Mouse (Mus musculus) monocyte, adult 5-6 weeks (primary cell): ENCODE measurements around the gene Ctnnbl1. TPM values are rescaled to one million over a fixed set of nuclear protein-coding genes. Genes with fewer than 3 reads are reported as not detected.

ENCODE experiments used
- ATAC-seq: fragments of 153-309, 156-312 bp; replicated peaks from 2 replicates; pipeline ENCODE4 v1.8.0; 2017; ENCODE audit warnings: mild to moderate bottlenecking; ENCODE audit not compliant: low TSS enrichment, insufficient number of reproducible peaks, severe bottlenecking, poor library complexity, low FRiP score
- total RNA-seq: library from RNA; stranded (forward); fragments of 200-1000, 200-491, 200-594 nt; gene quantifications from 3 replicates; pipeline ENCODE4 v1.2.3, GENCODE M21; 2017

Ctnnbl1 gene
- total RNA-seq, 1 experiment from 2014 or later = 46.5 TPM

DNA sequence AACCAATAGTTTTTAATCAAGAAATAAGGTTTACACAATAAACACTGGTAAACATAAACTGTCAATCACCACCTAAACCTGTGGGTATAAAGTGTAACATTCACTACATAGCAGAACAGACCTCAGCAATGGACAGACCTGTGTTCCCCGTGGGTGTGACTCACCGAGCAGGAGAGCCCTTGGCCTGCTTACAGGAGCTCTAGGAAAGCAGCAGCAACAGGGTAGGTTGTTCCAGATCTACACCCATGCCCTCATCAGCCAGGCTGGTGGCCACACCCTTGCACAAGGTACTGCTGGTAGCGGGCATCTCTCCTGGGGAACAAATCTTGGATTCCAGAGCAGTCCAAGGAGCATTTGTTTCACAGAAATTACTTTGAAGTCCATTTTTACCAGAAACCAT lies 115.9 kb downstream of the Ctnnbl1 start:
- no peak for ATAC-seq

DNA sequence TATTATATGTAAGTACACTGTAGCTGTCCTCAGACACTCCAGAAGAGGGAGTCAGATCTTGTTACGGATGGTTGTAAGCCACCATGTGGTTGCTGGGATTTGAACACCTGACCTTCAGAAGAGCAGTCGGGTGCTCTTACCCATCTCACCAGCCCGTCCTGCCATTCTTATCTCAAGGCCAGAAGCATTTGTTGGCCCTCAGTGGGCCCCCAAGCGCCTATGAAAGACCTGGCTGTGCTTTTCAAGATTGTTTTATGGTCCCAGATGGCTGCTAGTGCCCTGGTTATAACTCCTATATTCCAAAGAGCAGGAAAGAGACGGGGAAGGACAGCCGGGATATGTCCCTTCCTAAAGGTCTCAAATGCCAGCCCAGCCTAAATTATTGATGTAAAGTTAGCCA lies 118.6 kb downstream of the Ctnnbl1 start:
- no peak for ATAC-seq

DNA sequence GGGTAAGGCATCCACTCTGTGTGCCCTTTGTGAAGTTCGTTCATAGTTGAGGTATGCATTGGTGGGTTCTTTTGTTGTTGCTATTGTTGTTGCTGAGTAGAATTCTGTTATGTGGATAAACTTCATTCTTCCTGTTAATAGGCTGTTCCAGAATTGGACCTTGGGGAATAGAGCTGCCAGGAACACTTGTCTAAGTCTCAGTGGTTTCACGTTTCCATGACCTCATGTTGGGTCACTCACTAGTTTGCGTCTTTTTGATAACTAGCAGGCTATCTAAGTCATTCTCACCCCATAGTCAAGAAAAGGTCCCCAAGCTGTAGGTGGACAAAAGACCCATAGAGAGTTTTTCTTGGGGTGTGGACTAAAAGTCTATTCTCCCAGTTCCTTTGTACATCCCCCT lies 120.3 kb downstream of the Ctnnbl1 start:
- no peak for ATAC-seq

DNA sequence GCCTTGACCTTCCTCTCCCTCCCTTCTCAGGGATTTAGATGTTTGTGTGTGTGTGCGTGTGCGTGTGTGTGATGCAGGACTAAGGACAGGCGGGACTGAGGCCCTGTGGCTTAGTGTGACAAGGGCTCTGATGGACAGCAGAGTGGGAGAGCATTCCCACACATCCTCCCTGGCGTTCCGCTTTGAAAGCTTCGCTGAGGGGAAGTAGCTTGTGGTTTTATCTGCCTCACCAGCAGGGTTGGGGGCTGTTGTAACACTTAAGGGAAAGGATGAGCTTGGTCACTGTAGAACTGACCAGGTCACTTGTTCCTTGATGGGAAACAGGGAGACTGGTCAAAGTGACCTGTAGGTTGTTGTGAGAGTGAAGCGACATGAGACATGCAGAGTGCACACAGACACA lies 121.1 kb downstream of the Ctnnbl1 start:
- ATAC-seq = no peak

DNA sequence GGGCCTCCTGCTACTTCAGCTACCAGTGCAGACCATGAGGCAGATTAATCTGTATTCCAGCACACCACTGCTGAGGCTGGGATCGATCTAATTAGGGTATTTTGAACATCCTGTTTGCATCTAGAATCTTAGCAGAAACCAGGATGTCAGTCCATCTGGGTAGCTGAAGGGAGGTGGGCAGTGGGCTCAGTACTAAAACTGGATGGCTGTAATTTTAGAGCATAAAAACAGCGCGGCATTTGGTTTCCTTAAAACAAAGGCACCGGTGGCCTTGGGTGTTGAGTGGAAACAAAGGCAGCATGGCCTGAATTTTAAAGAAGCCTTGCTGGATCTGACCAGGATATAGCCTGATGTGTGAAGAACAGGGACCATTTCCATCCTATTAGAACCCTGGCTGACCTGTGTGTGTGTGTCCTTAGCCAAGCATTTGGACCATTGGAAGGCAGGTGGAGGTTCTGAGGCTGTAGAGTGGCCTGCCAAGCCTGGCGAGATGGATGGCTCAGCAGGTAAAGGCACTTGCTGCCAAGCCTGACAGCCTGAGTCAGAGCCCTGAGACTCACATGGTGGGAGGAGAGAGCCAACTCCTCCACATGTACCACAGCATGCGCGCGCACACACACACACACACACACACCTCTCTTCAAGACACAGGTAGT lies 122.0 kb downstream of the Ctnnbl1 start:
- ATAC-seq = no peak

DNA sequence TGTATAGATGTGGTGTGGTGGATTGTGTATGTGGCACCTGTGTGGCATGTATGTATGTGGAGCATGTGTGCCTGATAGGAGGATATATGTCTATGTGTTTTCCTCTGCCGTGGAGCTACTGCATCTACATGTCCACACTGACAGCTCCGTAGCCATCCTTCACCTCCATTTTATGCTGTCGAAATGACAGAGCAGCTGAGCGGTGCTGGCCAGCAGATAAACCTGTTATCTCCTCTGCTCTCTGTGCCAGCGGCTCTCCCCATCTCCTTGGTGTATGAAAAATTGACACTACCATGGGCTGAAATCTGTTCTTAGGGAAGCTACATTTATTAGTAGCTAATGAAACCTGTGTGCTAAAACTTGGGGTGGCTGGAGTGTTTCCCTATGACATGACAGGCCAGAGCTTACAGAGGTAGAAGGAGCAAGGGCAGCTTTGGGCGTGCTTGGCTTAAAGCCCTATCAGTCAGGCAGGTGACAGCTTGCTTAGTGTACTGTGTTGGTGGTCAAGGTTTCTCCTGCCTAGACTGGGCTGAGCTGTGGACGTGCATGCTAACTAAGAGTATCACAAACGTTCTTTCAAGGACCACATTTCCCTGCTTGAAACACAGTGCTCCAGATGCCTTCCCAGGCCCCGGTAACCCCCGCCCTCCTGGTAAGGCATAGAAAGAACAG lies 124.2 kb downstream of the Ctnnbl1 start:
- ATAC-seq = no peak

DNA sequence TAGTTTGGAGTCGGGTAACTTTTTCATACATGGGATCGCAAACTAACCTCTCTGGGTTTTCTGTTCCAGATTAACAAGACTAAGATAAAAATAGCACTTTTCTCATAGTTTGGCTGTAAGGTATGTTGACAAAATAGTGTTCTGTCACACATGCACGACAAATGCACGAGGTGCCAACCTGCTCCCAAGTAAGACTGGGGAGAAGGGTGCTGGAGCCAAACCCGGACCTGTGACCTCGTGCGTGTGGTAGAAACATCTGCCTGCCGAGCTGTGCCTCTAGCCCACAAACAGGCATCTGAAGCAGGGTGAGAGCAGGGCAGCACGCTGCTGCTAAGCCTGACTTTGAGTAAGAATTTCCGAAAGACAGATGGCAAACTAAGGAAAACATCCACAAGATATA lies 125.1 kb downstream of the Ctnnbl1 start:
- ATAC-seq = no peak

DNA sequence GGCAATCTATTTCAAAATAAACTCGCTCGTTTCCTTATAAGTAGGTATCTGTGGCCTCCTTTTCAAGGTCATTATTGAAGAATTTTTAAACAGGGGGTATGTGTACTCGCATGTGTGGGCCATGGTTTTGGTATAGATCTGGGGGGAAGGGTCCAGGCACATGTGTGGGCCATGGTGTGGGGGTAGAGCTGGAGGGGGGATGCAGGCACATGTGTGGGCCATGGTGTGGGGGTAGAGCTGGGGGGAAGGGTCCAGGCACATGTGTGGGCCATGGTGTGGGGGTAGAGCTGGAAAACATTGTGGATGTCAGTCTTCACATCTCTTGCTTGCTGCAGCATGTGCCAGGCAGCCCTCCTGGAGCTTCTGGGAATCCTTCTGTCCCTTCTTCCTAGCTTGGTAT lies 129.9 kb downstream of the Ctnnbl1 start:
- ATAC-seq = no peak

DNA sequence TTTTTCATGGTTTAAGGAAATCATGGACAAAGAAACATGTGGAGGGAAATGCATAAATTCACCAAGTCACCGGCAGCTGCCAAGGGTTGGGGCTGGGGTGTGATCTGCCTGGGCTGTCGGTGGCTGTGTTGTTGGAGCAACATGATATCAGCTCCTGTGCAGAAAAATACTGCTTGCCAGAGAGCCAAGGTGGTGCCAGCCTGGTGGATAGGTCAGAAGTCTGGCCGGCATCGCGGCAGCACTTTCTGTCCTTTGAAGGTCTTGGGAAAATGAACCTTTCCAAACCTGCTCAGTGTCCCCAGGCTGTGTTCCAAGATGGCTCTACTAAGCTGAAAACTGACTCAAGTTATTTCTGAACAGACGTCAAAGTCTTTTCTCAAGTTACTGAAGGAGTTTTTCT lies 133.0 kb downstream of the Ctnnbl1 start:
- ATAC-seq = no peak

DNA sequence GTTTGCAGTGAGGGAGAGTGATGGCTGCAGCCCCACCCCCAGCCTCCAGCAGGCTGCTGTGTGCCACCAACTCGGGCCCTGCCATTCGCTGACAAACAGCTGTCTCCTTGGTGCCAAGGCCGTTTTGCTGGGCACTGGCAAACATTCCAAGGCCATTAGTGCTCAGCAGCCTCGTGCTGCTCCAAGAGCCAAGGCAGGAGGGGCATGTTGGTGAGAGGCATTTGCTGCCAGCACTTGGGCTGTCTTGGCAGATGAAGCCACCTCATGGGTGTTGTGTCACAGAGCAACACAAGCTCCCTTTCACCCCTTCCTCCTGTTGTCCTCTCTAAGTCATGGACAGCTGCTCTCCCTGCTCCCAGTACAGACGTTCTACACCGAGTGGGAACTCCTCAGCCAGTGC lies 136.0 kb downstream of the Ctnnbl1 start:
- no peak for ATAC-seq

DNA sequence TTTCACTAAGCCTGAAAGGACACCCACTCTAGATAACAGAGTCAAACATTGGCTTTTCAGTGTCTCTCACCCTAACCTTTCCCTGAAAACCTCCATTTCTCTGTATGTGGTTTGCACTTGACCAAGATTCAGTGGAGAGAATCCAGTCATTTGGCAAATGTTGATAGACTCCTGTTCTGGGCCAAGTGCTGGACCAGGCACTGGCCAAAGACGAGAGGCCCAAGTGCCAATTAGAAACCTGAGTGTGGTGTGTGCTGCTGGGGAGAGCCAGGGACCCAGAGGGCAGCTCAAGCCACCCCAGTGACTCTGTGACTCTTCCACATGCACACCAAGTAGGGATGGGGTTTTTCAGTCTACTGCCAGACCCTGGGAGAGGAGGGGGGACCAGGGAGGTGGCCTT lies 136.5 kb downstream of the Ctnnbl1 start:
- no peak for ATAC-seq

DNA sequence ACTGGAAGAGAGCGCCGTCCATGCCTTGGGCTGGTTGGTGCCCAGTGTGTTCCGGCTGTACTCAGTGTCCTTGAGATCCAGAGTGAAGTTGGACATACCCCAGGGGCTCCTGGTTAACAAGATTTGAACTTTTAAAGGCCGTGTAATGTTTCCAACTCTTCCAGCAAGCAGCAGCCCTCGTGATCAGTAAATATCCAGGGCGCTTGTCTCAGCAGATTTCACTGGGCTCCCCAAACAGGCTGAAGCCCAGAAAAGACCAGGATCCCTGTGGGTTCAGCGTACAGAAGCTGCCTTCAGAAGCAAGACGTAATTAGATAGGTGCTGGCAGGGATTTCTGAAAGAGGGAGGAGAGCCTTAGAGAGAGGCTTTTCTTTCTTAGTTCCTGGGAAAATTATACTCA lies 137.9 kb downstream of the Ctnnbl1 start:
- no peak for ATAC-seq

DNA sequence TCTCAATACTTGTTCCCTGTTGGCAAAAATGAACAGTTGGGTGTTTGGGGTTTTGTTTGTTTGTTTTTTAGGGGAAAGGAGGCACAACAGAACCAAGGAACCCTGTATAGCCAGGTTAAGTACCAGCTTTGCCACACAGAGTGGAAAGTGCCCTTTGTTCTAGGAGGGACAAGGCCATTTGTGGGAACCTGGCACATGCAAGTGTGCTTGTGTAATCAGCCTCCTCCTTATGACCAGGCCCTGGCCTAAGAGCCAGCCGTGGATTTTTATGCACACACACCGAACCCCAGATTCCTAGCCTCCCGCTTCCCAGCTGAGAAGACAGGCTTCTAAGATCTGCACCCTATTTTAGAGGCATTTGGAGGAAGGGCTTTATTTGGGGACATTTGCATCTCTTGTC lies 140.2 kb downstream of the Ctnnbl1 start:
- no peak for ATAC-seq

DNA sequence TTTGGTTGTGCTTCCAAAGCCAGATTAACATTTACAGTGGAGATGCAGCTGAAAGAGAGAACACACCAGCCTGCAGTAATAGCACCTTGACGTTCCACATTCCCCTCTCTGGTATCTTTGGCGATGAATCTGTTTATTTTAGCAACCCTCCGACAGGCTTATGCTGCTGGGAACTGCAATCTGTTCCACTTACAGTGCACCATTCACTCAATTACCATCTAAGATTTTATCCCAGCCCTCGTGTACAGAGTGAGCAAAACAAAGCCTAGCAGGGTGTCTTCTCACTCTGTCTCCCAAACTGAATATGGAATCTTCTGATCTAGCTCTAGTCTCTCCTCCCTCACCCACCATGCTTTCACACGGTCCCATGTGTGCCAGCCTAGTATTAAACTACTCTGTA lies 140.8 kb downstream of the Ctnnbl1 start:
- ATAC-seq = no peak

DNA sequence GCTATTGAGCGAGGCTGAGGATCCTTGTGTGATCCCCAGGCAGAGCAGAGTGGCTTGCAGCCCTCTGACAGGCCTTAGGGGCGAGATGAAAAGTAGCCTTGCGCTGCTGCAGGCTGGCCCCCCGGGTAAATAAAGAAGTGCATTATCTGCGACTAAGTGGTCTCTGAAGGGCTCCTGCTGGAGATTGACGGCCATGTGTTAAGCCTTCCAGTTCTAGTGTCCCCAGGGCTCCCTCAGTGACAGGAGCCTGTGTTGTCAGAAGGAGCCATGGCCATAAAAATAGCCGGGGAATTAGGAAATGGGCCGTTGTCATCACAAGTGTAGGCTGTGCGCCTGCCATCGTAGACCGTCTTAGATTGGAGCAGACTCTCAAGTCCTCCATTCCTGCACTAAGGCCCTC lies 144.7 kb downstream of the Ctnnbl1 start:
- ATAC-seq = no peak

DNA sequence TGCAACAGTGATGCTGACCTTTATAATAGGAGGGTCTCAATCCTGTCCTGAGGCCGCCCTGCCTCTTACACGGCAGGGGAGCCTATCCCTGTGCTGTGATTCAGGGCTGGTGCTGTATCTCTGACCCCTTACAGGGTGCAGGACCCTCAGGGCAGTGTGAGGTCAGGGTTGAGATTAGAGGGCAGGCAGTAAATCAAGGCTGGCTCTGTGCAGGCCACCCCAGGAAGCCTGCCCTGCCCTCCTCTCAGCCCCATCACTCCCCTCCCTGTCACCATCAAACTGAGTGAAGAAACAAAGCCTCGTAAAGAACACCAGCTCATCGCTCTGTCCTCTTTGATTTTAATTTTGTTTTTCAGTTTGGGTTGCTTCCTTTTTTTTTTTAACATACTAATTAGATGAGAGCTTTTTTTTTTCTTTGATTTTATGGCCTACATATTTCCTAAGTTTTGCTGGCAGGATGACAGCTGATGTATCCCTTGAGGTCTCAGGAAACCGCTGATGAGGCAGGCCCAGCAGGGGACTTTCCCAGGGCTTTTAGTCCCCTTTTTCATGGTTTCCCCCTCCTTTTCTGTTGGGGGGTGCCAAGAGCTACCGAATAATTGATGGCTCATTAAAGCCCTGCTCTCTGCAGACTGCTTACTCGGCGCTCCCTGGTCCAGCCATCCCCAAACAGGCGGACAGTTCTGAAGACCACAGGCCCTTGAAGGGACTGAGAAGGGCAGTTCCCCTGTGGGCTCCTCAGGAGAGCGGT lies 150.2 kb downstream of the Ctnnbl1 start:
- ATAC-seq = no peak

DNA sequence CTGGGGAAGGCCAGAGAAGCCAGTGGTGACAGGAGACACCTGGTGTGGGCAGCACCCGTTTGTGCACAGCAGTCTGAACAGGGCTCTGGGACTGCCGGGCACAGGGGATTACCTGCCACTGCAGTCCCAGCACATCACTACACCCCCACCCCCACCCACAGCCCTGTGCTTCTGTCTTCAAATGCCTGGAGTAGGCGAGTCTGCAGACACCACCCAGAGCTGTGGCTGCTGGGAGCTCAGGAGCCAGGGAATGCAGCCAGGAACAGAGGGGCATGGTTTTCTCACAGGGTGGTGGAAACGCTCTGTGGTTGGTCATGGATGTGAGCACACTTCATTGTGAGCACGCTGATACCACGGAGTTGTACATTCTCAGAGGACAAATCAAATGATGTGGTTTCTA lies 154.0 kb downstream of the Ctnnbl1 start:
- no peak for ATAC-seq

DNA sequence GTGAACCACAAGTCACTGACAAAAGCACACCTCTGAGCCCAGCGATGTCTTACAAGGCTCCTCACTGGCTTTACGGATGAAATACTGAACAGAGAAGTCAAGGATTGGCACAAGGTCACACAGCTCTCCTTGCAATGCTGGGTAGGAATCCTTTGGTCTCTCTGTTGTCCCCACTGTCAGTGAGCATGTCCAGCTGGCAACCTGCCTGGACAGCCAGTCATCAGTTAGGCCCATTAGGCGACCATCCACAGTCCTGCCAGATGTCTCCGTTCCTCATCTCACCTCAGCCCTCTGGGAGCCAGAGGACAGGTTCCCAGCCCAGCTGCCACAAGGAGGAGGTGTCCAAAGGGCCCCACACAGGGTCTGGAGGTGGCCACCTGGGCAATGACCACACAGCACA lies 159.9 kb downstream of the Ctnnbl1 start:
- no peak for ATAC-seq

DNA sequence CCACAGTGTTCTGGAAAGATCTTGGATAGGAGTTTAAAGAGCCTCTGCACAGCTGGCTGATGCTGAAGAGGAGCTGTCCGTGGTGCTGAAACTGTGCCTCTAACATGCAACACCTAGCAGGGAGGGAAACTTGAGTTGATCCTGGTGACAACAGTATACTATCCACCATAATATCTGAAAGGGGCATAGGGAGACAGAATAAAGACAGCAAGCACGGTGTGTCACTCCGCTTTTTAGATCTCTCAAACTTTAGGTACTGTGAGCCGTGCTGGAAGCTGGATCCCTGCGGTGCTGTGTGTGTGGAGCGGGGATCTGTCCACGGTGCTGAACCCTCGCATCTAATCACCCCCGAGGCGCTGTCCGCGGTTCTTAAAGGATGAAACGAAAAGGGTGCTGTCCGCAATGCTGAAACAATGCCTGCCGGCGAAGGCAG lies 176.0 kb downstream of the Ctnnbl1 start:
- ATAC-seq = no peak; the same call in 1 of the 2 replicates

DNA sequence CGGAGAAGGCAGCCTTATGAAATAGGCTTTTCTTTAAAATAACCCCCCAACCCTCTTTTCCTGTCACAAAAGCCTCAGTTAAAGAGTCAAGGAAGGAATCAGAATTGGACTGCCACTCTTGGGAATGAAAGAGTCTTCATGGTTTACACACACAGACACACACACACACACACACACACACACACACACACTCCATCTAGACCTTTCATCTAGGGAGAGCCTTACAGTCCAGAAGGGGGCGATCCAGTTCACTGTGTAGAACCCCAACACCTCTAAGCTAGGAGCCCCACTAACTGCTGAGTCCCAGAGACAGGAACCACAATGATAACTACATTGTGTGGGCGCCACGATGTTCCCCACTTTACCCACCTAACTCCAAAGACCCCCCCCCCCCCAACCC lies 176.5 kb downstream of the Ctnnbl1 start:
- ATAC-seq = no peak
